Mouse (Mus musculus) erythroblast, embryonic 14.5 days (primary cell): ENCODE results near the gene Clcn1. TPM values are rescaled to one million over a fixed set of nuclear protein-coding genes. Genes with fewer than 3 reads are reported as not detected.

ENCODE experiments used
- H3K27me3 ChIP-seq: 2 replicates; pipeline ENCODE4 v1.6.1; 2012; ENCODE audit warnings: inconsistent platforms; ENCODE audit not compliant: control insufficient read depth
- H3K36me3 ChIP-seq: 2 replicates; pipeline ENCODE4 v1.6.1; 2012; ENCODE audit warnings: mild to moderate bottlenecking, inconsistent platforms; ENCODE audit not compliant: control insufficient read depth
- H3K4me1 ChIP-seq: 2 replicates; pipeline ENCODE4 v1.6.1; 2012; ENCODE audit warnings: inconsistent platforms; ENCODE audit not compliant: control insufficient read depth
- H3K4me3 ChIP-seq: replicated peaks from 2 replicates; pipeline ENCODE3; 2012; ENCODE audit warnings: moderate library complexity, mild to moderate bottlenecking, inconsistent platforms
- H3K9me3 ChIP-seq: 2 replicates; pipeline ENCODE4 v1.6.1; 2012; ENCODE audit warnings: low read length, inconsistent platforms, mixed read lengths; ENCODE audit not compliant: control insufficient read depth
- GATA1 ChIP-seq: IDR thresholded peaks from 2 replicates; pipeline ENCODE4 v1.6.1; 2012; ENCODE audit warnings: low read length, inconsistent platforms, mixed read lengths
- TAL1 ChIP-seq: IDR thresholded peaks from 3 replicates; pipeline ENCODE4 v1.6.1; 2012; ENCODE audit warnings: low read length, inconsistent platforms, mixed read lengths
- polyA plus RNA-seq: library from polyadenylated mRNA; stranded (reverse); fragments of >175 nt; gene quantifications from 2 replicates; pipeline ENCODE4 v1.2.3, GENCODE M21; 2012

Gene Clcn1
- polyA plus RNA-seq, 1 experiment, result not detected

DNA sequence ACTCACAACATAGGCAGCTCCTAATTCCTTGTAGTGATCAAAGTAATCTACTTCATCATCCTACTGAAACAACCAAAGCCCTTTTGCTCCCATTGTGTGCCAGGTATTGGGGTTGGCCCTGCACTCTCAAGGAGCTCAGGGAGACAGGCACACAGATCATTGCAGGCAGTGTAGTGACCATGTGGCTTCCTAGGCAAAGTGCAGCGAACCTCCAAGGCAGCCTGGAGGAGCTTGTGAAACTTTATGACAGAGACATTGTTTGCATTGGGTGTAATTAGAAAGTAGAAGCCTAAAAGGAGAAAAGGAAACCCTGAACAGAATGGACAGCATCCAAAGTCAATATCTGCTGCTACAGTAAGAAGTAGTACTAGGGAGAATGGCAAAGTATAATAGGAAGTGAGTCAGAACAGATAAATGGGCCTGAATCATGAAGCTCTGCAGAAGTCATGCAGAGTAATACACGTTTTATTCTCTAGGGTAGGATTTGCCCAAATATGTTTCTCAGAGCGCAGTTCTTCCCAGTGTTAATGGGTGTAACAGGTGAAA lies 9.1 kb downstream of the Clcn1 start:
- Histone ChIP-seq H3K4me3 (no peak overlapping the region), H3K27me3 (no peaks in the 10 kb centered on the region), H3K4me1 (no peaks in the 10 kb centered on the region), H3K36me3 (no peaks in the 10 kb centered on the region), H3K9me3 (no peaks in the 10 kb centered on the region)
- no peak for TF ChIP-seq GATA1
- no peak for TF ChIP-seq TAL1

GRCm38 (mm10) chr6:42299362-42299761 lies 12.9 kb downstream of the Clcn1 start:
- no peaks in the 10 kb centered on the region for H3K36me3 ChIP-seq
- no peak for TF ChIP-seq GATA1
- TF ChIP-seq TAL1, result no peak
- no peaks in the 10 kb centered on the region for H3K27me3 ChIP-seq
- no peaks in the 10 kb centered on the region for H3K4me1 ChIP-seq
- no peak overlapping the region for H3K4me3 ChIP-seq
- H3K9me3 ChIP-seq, result no peaks in the 10 kb centered on the region

GRCm38 (mm10) chr6:42309816-42310378 lies 23.4 kb downstream of the Clcn1 start:
- Histone ChIP-seq H3K4me1 (no peaks in the 10 kb centered on the region), H3K27me3 (no peaks in the 10 kb centered on the region), H3K4me3 (no peak overlapping the region), H3K36me3 (no peaks in the 10 kb centered on the region), H3K9me3 (no peaks in the 10 kb centered on the region)
- TF ChIP-seq TAL1 (no peak), GATA1 (no peak)

DNA sequence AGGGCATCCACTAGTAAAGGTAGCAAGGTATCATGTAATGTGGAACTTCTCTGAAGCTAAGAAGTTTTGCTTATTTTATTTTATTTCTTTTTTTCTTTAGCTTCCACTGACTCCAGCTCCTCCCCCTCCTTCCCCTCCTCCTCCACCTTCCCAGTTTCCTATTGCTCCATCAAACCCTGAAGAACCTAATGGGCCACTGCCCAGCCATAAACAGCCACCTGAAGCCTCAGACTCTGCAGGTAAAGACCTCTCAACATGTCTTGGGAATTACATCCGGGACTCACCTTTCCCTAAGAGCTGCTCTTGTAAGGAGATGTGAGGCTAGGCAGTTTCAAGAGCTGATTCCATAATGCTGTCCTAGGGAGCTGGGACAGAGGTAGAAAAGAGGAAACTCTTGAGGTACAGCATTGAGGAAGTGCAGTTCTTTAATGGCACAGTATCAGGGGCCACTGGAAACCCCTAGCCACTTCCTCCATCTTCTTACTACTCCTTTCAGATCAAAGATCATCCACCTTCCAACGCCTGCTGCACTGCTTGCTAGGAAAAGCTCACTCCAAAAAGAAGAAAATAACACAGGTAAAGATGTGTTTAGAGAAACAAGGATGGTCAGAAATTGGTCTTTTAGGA lies 24.1 kb downstream of the Clcn1 start:
- no peak for TF ChIP-seq GATA1
- no peak for TF ChIP-seq TAL1
- H3K36me3 ChIP-seq, result no peaks in the 10 kb centered on the region
- no peaks in the 10 kb centered on the region for H3K9me3 ChIP-seq
- H3K4me1 ChIP-seq, result no peaks in the 10 kb centered on the region
- H3K27me3 ChIP-seq, result no peaks in the 10 kb centered on the region
- no peak overlapping the region for H3K4me3 ChIP-seq

- H3K4me3 ChIP-seq, result no peak overlapping the region
- no peaks in the 10 kb centered on the region for H3K4me1 ChIP-seq
These were observed 31.8 kb downstream of the Clcn1 start for GRCm38 (mm10) chr6:42318293-42318692.

DNA sequence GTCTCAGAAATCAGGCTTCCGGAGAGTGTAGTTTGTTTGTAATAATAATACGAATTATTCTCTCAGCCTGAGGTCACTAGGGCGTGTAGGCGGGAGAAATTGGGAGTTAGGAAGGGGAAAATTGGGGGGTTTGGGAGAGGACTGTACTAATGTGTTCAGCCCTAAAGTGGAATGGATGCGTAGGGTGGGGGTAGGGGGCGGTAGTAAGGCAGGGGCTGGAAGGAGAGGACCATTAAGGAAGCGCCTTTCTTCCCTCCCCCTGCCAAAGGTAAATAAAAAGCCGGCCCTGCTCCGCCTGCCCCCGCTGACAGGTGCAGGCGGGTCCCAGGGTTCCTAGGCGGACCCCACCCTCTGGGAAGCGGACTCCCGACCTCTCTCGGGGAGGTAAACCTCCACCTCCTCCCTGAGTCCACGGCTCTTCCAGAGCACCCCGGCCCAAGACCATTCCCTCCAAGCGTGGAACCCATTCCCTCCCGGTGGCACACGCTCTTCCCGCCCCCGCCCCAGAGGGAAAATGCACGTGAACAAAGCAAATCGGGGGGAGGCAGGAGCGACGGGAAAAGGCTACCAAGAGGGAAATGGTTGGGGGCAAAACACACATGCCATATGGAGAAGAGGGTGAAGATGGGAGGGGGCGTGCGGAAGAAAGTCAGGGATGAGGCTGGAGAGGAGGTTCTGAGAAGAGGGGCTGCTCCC lies 37.0 kb downstream of the Clcn1 start:
- TF ChIP-seq GATA1 (no peak), TAL1 (no peak)
- Histone ChIP-seq H3K4me1 (peaks cover 6% of the 10 kb centered on the region), H3K9me3 (peaks cover 3% of the 10 kb centered on the region; the same call in 1 of the 2 replicates), H3K27me3 (peaks cover 59% of the 10 kb centered on the region), H3K36me3 (no peaks in the 10 kb centered on the region), H3K4me3 (no peak overlapping the region)

More at GRCm38 (mm10) chr6:42318293-42318692, 31.8 kb downstream of the Clcn1 start:
- no peaks in the 10 kb centered on the region; the same call in 1 of the 2 replicates for H3K9me3 ChIP-seq
- H3K27me3 ChIP-seq, result peaks cover 30% of the 10 kb centered on the region
- TF ChIP-seq TAL1 (no peak), GATA1 (no peak)
- H3K36me3 ChIP-seq, result no peaks in the 10 kb centered on the region

DNA sequence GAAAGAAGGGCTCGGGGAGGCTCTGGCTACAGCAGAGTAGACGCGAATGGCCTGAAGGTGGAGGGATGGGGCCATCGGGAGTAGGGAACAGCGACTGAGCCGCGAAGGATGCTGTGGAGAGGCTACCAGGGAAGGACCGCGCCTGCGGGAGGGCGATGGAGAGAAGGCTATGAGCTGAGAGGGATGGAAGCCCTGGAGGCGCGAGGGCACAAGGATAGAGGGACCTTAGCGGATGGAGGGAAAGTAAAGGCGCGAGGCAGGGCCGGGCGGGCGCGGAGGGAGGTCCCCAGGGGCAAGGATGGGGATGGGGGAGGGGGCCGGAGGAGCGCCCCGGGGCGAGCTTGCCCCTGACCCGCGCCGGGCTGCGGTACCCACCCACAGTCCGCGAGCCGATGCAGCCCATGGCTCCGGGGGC lies 37.6 kb downstream of the Clcn1 start:
- peaks cover 3% of the 10 kb centered on the region; the same call in 1 of the 2 replicates for H3K9me3 ChIP-seq
- no peak overlapping the region for H3K4me3 ChIP-seq
- H3K27me3 ChIP-seq, result peaks cover 59% of the 10 kb centered on the region
- TF ChIP-seq TAL1 (no peak), GATA1 (no peak)
- H3K4me1 ChIP-seq, result peaks cover 10% of the 10 kb centered on the region
- H3K36me3 ChIP-seq, result no peaks in the 10 kb centered on the region

- peaks cover 59% of the 10 kb centered on the region for H3K27me3 ChIP-seq
- H3K9me3 ChIP-seq, result peaks cover 3% of the 10 kb centered on the region; the same call in 1 of the 2 replicates
- no peak within 1 kb of the TSS for H3K4me3 ChIP-seq
- H3K4me1 ChIP-seq, result peaks cover 10% of the 10 kb centered on the region
- no peak for TF ChIP-seq GATA1
- no peak for TF ChIP-seq TAL1
- H3K36me3 ChIP-seq, result no peaks in the 10 kb centered on the region
These were observed 38.2 kb downstream of the Clcn1 start, which contains the start of gene Fam131b for GRCm38 (mm10) chr6:42324482-42325267. TSS of gene Fam131b (minus strand) at chr6:42324643.
